Mouse (Mus musculus) naive thymus-derived CD4-positive, alpha-beta T cell, adult 2 months (primary cell): ENCODE measurements around the gene Mrpl50.
"Not testable (repeated sequence)": the region's sequence is repeated elsewhere in the genome, so short reads cannot be mapped to it uniquely, and the experiment has no call there.

Experiments
- DNase-seq: peaks from one replicate; pipeline ENCODE4 v3.0.0-alpha.2; 2011; ENCODE audit warnings: low read depth

Gene Mrpl50

DNA sequence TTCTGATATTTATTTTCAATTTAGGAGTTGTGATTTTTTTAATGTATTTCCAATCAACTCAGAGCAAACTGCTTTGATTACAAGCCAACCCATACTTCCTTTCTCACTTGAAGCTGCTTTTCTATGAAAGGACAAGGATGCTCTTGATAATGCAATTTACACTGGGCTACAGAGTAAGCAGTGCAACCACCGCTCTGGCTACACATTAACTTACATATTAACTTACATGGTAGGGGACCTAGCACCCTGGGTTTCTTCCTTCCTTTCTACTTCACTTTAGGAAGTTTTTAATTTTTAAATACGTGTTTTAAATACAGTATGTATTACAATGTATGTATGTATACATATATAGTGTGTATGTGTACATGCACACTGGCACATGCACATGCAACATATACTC, 11.7 kb downstream of the Mrpl50 start:
- DNase-seq = no peak

DNA sequence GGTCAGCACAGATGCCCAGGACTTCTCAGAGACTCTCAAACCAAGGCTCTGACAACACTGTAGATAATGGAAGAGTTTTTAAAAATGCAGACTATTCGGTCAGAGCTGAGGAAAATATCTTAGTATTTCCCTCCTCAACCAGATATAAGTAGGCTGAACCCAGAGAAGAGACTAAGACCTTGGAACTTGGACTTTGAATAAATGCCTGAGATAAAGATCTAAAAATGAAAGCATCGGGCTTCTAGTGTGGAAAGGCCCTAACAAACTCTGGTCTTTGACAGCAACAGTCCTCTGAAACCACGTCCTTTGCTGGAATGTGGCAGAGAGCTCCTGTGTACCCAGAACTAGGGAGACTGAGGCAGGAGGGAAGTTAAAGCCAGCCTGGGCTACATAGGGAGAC, 14.5 kb downstream of the Mrpl50 start, which contains the start of gene Baat:
Baat (minus strand) TSS at position 172 of the 400 bp plus-strand sequence.
- no peak for DNase-seq

DNA sequence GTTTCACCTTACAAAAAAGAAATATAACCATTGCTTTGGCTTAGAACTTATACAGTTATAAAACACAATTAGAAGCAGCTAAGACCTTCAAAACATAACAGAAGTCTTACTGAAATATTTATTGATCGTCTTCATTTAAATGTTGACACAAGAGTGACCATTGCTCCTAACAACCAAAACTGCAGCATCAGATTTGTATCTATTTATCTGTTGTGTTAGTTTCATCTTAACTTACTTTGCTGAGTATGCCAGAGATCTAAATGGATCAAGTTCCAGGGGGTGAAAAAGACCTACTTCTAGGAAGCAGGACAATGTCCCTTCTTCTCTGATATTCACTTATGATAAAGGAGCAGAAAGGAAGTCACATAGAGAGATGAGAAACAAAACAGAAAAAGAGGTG, 17.3 kb downstream of the Mrpl50 start:
- DNase-seq = no peak

DNA sequence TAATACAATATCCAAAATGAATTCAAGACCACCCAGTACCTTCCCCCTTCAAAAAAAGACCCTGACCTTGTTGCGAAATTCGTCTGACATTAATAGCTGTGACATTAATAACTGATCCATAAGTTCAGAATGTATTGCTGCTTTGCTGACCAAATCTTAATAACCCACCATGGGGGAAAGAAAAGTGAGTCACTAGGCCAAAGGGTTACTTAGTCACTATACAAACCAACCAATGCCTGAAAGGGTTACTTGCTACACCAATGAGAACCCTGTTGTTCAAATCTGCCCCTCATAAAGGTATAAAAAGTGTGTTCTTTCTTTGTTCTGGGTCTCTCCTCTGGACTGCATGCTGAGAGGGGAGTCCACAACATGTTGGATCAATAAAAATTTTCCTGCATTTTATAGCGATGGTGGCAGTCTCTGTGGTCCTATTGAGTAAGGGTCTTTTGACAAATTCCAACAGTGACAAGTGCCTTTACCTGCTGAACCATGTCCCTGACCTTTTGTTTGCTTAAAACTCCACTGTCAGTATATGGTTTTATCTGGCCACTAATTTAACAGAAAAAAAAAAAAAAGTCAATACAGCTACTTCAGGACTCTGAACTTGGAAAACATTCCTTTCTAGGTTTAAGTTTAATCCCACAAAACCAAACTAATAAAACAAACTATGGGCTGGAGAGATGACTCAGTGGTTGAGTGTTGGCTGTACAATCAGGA, 34.8 kb downstream of the Mrpl50 start:
- not testable (repeated sequence) for DNase-seq

DNA sequence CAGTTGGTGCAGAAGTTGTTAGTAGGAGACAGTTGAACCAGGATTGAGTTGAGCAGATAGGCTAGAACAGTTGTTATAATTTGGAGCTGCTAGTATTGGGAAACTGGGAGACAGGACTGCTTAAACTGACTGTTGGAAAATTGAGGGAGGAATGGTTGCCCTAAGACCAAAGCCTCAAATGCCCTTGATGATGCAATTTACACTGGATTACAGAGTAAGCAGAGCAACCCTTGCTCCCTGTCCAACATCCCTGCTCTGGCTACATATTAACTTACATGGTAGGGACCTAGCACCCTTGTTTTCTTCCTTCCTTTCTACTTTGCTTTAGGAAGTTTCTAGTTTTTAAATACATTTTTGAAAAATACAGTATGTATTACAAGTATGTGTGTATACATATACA, 35.5 kb downstream of the Mrpl50 start:
- DNase-seq = no peak

DNA sequence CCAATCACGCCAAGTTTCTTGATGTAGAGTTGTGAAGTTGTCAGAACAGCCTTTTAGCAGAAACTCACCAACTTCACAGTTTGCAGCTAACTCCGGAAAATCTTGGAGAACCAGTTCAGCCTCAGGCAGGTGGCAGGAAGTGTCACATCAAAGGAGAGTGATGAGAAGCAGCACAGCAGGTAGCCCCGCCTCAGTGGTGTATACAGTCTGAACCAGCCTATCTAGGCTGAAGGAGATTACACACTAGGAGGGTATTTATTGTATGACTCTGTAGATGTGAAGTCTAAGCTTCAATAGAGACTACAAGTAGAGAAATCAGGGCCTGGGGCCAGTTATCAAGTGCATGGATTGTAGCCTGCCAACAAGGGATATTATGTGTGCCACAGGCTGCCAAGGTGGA, 40.0 kb downstream of the Mrpl50 start:
- no peak for DNase-seq

DNA sequence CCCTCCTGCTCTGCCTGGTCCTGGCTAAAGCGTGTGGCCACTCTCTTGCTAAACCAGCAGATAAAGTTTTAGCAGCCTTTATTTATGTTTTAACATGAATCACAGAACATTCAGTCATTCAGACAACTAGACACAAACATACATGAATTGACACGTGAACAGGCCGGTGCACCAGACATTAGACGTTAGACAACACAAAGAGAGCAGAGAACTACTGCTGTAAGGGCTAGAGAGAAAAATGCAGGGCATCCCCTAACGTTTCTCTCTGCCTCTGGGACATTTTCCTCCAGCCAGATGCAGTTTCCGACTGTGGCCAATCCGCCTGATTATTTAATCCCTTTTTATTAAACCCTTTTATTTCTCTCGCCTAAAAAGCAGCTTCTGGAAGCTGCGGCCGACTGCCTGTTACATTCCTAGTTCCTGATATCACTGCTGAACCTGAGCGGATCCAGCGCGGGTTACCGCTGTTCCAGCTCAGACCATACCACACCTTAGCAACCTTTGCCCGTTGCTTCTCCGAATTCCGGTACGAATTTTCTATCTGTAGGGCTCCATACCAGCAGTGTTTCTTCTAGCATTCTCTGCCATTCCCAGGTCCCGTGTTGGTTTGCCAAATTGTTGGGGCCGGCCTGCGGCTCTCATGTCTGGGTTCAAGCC, 40.7 kb downstream of the Mrpl50 start:
- no peak for DNase-seq

DNA sequence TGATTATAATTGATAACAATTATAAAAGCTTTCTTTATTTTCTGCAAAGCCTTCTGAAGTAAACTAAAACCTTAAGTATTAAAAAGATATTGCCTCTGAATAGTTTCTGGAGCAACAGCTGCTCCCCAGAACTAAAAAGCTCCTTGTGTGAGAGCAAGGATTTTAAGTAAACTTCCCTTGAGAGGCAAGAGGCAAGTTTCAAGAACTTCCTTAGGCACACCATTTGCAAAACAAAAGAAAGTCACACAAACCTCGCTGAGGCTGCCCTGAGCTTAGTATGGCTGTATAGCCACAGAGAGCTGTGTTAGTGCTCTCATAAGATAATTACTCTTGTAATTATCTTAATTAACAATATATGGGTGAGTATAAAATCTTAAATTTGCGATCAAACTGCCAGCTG, 41.9 kb downstream of the Mrpl50 start:
- DNase-seq = not testable (repeated sequence)

DNA sequence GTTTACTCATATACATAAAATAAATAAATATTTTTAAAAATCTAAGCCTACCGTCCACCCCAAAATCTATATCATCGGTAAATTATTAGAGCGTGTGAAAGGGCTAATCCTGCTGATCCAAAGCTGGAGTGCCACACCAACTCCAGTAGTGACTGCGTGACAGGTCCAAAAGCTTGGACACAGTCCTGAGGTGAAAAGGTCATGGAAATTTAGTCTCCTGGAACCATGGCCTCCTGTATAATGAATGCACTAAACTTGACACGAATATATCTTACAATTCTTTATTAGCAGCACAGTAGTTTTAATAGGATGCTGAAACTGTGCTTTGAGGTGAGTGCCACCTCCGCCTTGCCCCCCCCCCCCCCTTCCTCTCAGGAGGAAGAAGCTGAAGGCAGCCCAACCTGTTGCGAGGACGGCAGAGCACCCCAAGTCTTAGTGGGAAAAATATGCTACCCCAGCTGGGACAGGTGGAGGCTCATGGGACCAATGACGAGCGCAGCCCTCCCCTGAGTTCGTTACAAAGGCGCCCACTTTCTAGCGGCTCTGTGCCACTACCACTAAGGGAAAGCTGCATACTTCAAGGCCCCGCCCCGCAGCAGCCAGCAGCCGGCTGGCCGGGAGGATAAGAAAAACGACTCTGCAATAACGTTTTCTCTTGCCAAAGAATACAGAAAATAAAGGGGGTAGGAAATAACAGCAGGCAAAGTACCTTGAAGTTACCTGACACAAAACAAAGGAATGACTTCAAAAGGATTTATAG, 42.6 kb downstream of the Mrpl50 start:
- no peak for DNase-seq

DNA sequence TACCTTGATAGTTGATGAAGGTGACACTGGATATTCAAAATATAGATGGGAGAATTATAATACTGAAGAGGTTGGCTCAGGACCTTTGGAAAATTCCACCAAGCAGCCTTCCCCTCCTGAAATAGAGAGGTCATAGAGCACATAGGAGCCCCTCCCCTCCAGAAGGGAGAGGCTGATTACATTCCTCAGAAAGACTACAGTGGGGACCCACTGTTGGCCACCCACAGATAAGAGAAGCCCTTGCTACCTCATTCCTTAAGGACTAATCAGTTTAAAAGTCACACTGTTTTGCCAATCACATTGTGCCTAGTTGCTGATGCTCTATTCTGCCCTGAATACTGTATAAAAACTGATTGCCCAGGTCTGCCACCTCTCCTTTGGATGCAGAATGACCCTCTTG, 46.3 kb downstream of the Mrpl50 start:
- DNase-seq = no peak

DNA sequence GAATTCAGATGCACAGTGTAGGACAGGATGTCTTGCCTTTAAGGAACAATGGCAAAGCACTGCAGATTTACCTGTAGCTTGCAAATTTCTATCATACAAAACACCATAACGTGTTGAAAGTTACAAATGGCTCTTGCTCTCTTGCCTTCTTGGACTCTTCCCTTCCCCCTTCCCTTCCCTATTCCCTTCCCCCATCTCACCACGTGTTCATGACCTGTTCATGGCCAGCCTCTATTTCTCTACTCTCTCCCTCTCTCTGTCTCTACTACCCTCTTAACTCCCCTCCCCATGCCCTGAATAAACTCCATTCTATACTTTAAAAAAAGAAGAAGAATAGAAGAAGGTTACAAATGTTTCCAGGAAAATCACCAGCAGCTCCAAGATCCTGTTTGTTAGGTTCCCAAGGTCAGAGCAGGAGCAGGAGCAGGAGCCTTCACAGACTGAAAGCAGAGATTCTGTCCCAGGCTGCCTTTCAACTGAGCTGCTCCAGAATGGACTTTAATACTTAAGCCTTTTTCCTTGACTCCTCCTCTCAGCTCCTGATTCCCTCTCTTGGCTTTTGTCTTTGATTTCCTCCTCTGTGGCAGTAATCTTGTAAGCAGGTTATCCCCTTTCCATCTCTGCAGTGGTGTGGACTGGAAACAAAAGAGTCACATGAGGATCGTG, 47.3 kb downstream of the Mrpl50 start, which contains the start of gene Acnat1:
Acnat1 (minus strand) TSS at position 478 of the 666 bp plus-strand sequence.
- no peak for DNase-seq

DNA sequence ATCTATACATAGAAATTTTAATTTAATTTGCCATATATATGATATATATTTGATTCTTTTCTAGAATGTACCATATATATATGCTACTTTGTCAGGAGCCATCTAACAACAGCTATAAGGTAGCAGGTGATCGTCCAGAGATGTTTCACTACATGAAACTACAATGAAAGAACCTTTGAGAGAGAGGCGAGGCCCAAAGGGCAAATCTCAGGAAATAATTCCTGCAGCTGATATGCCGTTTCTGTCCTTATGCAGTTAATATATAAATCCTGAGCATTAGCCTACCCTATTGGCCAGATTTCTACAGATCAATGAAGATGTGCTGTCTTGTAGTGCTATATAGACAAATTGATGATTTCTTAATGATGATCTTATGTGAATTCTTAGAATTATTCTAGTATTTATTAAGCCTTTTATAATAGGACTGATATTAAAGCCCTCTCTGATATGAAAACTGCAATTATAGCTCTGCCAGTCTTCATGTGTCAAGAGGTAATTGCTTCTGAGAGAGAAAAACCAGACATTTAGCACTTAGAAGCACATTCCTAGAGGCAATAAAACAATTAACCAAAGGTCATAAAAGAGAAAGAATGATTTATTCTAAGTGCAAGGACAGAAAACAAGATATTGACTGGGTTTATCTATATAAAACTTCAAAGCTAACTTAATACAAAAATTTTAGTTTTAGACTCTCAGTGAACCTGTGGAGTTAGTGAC, 51.3 kb downstream of the Mrpl50 start:
- DNase-seq = no peak

DNA sequence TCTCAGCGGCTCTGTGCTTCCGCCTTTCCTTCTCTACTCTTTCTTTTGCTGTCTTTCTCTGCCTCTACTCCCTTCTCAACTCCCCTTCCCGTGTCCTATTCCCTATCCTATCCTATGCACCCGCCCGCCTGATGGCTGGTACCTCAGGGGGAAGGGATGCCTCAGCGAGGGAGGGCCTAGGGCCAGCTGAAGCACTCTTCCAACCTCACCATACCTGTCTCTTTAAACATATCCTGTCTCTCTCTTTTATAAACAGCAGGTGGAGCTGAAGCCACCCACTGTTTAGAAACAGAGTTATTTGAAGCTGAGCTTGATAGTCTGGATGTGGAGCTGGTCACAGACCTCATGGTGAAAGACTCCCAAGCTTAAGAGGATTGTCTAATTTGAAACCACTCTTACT, 53.5 kb downstream of the Mrpl50 start:
- DNase-seq = no peak
